Mouse (Mus musculus) adrenal gland, adult 18-20 months (tissue): Measurements from ENCODE around the gene Cox7b2. TPM values are rescaled to one million over a fixed set of nuclear protein-coding genes. Genes with fewer than 3 reads are reported as not detected.
"Not testable (repeated sequence)": the region's sequence is repeated elsewhere in the genome, so short reads cannot be mapped to it uniquely, and the experiment has no call there.

Experiments used
- DNase-seq, 2 experiments: peaks; one replicate each; pipeline ENCODE4 v3.0.0; 2021 to 2022; ENCODE audit warnings: low spot score in 2 of 2
- long read RNA-seq, 2 experiments: library from polyadenylated mRNA; stranded (forward); transcript quantifications; one replicate each; pipeline ENCODE4 v2.0.0; 2021
- total RNA-seq, 2 experiments: library from RNA; stranded (reverse); gene quantifications; 1 replicate in 1 of 2; 2 replicates in 1 of 2; pipeline ENCODE4 v1.2.3; 2021

Gene Cox7b2
- total RNA-seq = not detected
- long read RNA-seq, experiment 1 = 0 reads
- long read RNA-seq, experiment 2 = 0 reads

DNA sequence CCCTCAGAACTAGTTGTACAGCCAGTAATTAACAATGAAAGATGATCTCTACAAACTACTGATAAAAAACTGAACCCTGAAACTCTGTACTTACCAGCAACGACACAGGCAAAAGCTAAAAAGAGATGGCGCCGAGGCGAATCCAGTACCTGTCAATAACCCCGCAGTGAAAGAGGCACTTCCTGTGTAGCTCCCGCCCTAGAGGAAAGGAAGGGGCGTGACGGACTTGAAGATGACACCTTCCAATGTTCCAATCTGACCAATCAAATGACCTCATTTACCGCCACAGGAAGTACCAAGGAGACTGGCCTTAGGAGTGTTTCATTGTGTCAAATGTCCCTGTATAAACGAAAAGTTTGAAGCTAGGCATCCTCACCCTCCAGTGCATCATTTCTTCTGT, at the start of gene Cox7b2:
Gene Cox7b2 (minus strand): TSS at position 127 of the 400 bp plus-strand sequence.
- no peak for DNase-seq

DNA sequence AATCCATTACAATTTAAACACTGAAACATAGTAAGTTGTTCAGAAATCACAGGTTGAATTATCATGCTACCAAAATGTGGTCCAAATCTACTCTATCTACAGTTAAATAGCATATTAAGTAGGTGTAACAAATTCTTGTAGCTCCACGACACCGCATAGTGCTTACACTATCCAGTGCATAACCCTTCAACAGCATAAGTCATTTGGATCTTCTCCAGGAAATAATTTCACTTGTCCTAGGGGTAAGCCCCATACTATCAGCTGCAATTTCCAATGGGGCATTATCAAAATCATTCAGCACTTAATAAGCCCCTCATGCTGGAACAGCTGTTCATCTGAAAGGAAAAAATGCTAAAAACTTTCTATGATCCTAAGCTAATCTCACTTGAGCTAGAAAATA, 47.3 kb upstream of the Cox7b2 start:
- no peak for DNase-seq

DNA sequence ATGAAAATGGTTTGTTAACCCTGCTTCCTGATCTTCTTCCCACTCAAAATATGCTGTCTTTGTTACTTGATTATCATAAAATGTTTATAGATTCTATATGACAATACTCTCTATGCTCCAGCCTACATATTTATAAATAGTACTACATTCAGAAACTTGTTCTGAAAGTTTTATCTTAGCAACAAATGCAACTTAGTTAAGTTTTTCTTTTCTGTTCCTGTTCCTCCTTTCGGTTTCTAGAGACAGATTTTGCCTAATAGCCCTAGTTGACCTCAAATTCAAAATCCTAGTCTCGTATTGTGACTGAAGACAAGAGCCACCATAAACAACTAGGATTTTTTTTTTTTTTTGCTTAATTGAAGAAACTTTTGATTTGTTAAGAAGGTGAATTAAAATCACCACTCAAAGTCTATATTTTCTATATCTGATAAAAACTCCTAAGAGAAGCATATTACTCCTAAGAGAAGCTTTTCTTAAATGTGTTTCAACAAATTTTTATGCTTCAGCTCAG, 45.8 kb upstream of the Cox7b2 start:
- no peak for DNase-seq

DNA sequence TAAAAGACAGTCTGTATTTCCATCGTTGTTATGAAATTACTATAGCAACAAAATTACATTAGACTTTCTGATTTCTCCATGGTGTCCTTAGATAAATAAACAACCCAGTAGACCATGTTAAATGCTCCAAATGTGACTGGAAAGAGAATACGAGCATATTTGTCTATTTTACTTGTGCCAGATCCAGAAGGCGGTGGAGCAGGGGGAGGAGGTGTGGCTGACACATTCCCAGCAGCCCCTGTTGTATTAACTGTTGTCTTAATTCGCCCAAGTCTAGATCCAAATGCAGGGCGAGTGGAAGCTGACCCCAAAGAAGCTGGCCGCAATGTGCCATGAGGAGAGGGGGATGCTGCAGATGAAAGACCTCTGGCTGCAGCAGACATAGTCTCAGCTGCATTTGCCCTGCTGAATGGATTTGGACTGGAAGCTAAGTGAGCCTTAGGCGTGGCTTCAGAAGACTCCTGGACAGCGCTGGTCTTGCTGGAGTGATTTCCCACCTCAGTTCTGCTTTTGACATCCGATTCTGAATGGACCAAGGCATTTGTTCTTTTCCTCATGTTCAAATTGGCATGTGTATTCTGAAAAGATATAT, 23.7 kb upstream of the Cox7b2 start:
- DNase-seq = no peak

DNA sequence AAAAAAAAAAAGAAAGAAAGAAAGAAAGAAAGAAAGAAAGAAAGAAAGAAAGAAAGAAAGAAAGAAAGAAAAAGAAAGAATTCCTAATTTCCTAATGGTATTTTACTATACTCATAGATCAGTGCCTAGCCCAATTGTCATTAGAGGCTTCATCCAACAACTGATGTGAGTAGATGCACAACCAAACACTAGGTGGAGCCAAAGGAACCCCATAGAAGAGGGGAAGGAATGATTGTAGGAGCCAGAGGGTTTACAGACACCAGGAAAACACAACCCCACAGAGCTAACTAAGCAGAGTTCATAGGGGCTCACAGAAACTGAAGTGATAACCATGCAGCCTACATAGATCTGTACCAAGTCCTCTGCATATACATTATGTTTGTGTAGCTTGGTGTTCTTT, 2.5 kb downstream of the Cox7b2 start:
- no peak for DNase-seq

DNA sequence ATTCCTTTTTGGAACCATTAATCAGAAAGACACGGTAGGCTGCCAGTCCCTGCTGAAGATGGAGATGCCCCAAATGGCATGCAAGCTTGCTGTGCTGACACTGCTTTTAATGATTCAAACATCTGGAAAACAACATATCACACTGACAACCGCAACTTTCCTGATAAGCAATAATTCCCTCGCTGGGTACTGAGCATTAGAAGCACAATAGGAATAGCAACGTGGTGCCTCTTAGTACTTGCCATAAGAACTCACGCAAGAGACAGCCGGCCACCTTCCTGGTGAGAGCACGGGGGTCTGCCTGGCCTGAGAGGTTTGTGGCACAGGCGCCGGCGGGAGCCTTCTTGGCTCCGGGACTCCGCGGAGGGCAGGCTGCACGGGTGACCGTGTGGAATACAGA, 22.5 kb downstream of the Cox7b2 start:
- not testable (repeated sequence) for DNase-seq

DNA sequence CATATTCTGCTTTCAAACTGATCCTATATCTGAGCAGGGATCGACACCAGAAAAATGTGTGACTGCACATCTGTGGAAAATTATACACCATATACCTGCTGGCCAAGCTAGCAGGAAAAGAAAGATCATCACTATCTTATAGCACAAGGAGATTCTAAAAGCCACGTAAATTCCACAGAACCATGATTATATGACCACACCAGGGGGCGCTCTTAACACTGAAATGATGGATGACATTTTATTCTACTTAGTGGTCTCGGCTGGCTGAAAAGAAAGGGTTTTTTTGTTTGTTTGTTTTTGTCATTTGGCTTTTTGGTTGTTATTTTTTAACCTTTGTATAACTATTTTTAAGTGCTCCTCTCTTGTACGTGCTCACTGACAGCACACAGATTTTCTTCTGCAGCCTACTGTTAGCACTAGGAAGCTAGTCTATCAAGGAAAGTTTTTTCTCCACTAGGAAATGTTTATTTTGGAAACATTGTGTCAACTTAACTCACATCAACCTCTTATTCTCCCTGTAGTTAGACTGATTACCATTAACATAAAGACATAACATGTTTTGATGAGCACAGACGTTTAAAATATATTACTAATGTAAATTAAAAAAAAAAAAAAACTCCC, 45.8 kb downstream of the Cox7b2 start:
- peak; percentile 39 to 41 for DNase-seq

DNA sequence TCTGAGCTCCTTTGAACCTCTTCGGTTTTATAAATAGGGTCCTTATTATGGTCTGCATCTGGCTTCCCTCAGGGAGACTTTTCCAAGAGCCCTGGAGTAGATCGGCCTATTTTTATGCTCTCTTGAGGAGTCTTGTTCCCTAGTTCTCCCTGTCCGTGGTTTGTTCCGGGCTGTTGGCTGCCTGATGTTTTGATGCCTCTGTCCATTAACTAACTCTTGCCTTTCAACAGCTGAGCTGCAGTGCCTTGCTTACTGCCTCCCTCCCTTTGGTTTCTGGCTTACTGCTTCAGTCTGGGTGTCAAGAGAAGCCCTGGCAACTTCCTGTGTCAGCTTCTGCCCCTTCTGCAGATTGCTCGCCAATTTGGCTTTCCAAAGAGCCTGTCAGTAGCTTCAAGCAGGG, 52.4 kb downstream of the Cox7b2 start:
- DNase-seq = no peak

DNA sequence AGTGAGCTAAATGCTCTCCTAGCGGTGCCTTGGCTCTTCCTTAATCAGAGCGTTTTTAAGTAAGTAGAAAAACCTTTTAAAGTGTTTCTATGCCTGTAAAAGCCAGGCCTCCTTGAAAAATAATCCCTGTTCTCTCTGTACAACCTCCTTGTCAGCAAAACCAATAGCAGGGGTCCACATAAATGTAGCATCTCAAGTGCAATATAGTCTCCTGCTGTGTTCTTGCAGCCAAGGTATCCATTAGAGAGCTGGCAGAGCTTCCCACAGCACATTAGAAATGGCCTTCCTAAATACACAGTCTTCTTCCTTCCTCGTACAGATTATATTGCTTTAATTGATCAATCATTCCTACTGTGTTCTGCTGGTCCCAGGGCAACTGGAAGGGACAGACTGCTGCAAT, 91.0 kb downstream of the Cox7b2 start:
- no peak for DNase-seq

DNA sequence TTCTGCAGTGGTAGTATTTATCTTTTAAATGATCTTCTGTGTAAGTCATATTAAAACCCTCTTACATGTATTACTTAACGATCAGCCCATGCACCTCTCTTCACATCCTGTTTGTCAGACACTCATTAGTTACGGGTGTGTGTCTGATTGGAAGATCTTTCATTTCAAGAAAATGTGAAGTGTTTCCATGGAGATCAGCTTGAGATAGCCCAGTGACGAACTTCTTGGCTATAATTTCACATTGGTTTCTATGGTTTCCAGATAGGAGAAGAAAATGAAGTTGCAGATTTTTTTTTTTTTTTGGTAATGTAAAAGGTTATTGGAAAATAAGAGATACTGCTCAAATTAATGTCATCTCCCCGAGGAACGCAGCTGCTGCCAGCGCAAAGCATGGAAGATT, 107.8 kb downstream of the Cox7b2 start:
- DNase-seq = no peak

Other genes with a start within 250 kb of the Cox7b2 start
- gene Gabrb1, start 109.9 kb upstream of the Cox7b2 start, total RNA-seq = under 1 TPM; 0.03 to 0.16 TPM
- under 1 TPM; 0.10 to 0.22 TPM for gene Gabra4, start 110.1 kb upstream of the Cox7b2 start, total RNA-seq